In the genomic region with DNA sequence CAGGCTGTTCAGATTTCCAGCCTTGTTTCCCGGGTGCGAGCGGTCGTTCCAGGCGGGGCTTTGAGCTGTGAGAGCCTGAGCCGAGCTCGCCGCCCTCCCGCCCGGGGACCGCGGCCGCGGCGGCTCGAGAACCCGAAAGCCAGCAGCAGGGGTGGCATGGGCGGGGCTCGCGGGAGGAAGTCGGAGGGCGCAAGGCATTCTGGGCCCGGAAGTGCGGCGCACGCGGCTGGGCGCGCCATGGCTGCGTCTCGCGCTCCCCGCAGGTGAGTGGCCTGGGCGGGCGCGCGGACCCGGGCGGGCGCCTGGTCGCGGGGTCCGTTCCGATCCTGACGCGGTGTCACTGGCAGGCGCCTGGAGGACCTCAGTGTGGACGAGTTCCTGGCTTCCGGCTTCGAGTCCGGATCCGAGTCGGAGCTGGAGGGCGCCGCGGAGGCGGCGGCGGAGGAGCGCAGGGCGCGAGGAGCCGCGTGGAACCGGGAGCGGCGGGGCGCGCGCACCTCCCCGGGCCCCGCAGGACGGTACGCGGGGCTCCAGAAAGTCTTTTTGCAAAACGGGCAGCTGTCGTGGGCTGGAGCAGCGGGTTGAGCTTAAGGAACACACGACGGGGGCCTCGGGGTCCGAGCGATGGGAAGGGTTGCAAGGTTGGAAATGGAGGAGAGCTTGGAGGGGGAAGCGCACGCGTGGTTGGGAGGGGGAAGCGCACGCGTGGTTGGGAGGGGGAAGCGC, we compare ENCODE assay signal across 8 mouse cellular contexts. TPM values are rescaled to one million over a fixed set of nuclear protein-coding genes. Genes with fewer than 3 reads are reported as not detected.
DNase-seq lines count a peak whose midpoint lies in the region; ATAC-seq and TF ChIP-seq lines count a peak whose summit lies in the region.

TSS of gene Noc2l (plus strand) at position 203 of the 726 bp plus-strand sequence.

- peak within 1 kb of the TSS; percentile 97 for H3K4me3 ChIP-seq in E14TG2a.4 (replicated peaks; ENCODE audit: low read length)
- peak within 1 kb of the TSS; percentile 94 for H3K4me3 ChIP-seq in forebrain, embryonic 14.5 days (ENCODE audit: low read depth, low read length)
- peak within 1 kb of the TSS; percentile 73 for H3K4me3 ChIP-seq in neural tube, embryonic 15.5 days (replicated peaks)

- H3K27ac ChIP-seq in forebrain, embryonic 14.5 days (ENCODE audit: low read depth, low read length), result peak within 1 kb of the TSS; percentile 85
- H3K27ac ChIP-seq in neural tube, embryonic 15.5 days (replicated peaks), result peak within 1 kb of the TSS; percentile 94

- peaks cover 13% of the 10 kb centered on the region for H3K27me3 ChIP-seq in E14TG2a.4 (ENCODE audit: insufficient read depth, low read length)
- no peaks in the 10 kb centered on the region for H3K27me3 ChIP-seq in forebrain, embryonic 14.5 days (replicated peaks; ENCODE audit: control insufficient read depth, insufficient read depth, low read length)
- H3K27me3 ChIP-seq in neural tube, embryonic 15.5 days (replicated peaks), result no peaks in the 10 kb centered on the region

- peak within 1 kb of the TSS; percentile 88 for H3K4me2 ChIP-seq in forebrain, embryonic 14.5 days (ENCODE audit: low read length)
- peak within 1 kb of the TSS; percentile 92 for H3K4me2 ChIP-seq in neural tube, embryonic 15.5 days

- no peak for TF ChIP-seq CTCF in E14TG2a.4 (conservative IDR thresholded peaks at IDR 0.05; ENCODE audit: low read length)

- H3K4me1 ChIP-seq in E14TG2a.4 (replicated peaks; ENCODE audit: low read depth, low read length), result peaks cover 40% of the 10 kb centered on the region
- peaks cover 7% of the 10 kb centered on the region; the same call in 1 of the 2 replicates for H3K4me1 ChIP-seq in forebrain, embryonic 14.5 days (ENCODE audit: control insufficient read depth, insufficient read depth, low read length)
- peaks cover 23% of the 10 kb centered on the region for H3K4me1 ChIP-seq in neural tube, embryonic 15.5 days

- peak; percentile 92 for ATAC-seq in forebrain, embryonic 14.5 days
- peak; percentile 88 for ATAC-seq in neural tube, embryonic 15.5 days (ENCODE audit: low FRiP score)

- intact Hi-C loops in heart, postnatal 14 days (cut with DNase I), result no loop called here

- peak within 1 kb of the TSS; percentile 83 for H3K9ac ChIP-seq in forebrain, embryonic 14.5 days (ENCODE audit: low read length)
- H3K9ac ChIP-seq in neural tube, embryonic 15.5 days (replicated peaks), result peak within 1 kb of the TSS; percentile 75

- H3K36me3 ChIP-seq in E14TG2a.4 (ENCODE audit: insufficient read depth, low read length), result peaks cover 63% of the 10 kb centered on the region
- H3K36me3 ChIP-seq in forebrain, embryonic 14.5 days (ENCODE audit: control insufficient read depth, insufficient read depth, low read length), result peaks cover 60% of the 10 kb centered on the region
- H3K36me3 ChIP-seq in neural tube, embryonic 15.5 days, result peaks cover 56% of the 10 kb centered on the region

- DNase-seq in c-Kit-positive CD71-positive TER-119-positive erythroid progenitor cells, embryonic 14.5 days (ENCODE audit: low spot score), result peak; percentile 86
- peak; percentile 95 for DNase-seq in forebrain, embryonic 14.5 days (ENCODE audit: low spot score)
- peak; percentile 93 for DNase-seq in heart, postnatal 14 days
- peak; percentile 86 for DNase-seq in layer of hippocampus, adult 11-12 months (ENCODE audit: low spot score)
- DNase-seq in lung, adult 18-20 months, result peak; percentile 89 to 91
- DNase-seq in testis, postnatal 14 days (ENCODE audit: low spot score), result peak; percentile 92

- under 1% methylated on average over 79 of the region's 90 CpGs for WGBS in forebrain, embryonic 14.5 days
- under 1% methylated on average over 81 of the region's 90 CpGs for WGBS in neural tube, embryonic 15.5 days

- H3K9me3 ChIP-seq in E14TG2a.4 (ENCODE audit: low read length), result peaks cover 34% of the 10 kb centered on the region
- no peaks in the 10 kb centered on the region for H3K9me3 ChIP-seq in forebrain, embryonic 14.5 days (replicated peaks; ENCODE audit: control insufficient read depth, low read length)
- H3K9me3 ChIP-seq in neural tube, embryonic 15.5 days (replicated peaks), result no peaks in the 10 kb centered on the region

RNA-seq across cellular contexts. Expression of gene Noc2l, which starts in this region (rescaled TPM):
- polyA plus RNA-seq in forebrain, embryonic 14.5 days (2014; fragmentation: Nextera tagmentation; extraction: Ambion mirVana), result 43.3 and 45.5 TPM in 2 replicates
- 10 to 100 TPM; 20.0 to 22.3 TPM for total RNA-seq in heart, postnatal 14 days (2021)
- polyA plus RNA-seq in neural tube, embryonic 15.5 days (2015; fragmentation: Nextera tagmentation; extraction: Ambion mirVana), result 50.4 and 61.6 TPM in 2 replicates

Comparison
In these comparisons a context has a peak if more than half of its experiments do, and no peak if none do; other contexts are left out.
1. Peak in every context shown above with its lines: DNase-seq, ATAC-seq, H3K4me3 ChIP-seq and H3K27ac ChIP-seq.